Mouse (Mus musculus): ENCODE results near the gene Ntrk3.

Ntrk3 gene

DNA sequence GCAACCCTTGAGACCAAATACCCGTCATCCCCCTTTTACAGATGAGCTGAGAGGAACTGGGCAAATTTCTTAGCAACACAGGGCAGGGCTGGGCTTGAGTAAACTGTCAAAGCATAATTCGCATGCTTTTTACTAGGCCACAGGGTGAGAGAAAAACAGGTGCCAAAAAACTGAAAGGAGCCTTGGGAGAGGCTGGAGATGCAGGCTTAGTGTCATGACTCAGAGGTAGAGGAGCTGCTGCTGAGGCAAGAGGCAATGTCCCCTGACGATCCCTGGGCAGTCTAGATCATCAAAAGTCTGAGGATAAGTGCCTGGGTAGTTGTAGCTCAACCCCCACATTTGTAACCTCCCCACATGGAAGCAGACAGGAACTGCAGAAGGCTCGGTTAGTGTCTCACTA, 116.7 kb downstream of the Ntrk3 start:
- DNase-seq (ENCODE audit: low spot score) = no peak

DNA sequence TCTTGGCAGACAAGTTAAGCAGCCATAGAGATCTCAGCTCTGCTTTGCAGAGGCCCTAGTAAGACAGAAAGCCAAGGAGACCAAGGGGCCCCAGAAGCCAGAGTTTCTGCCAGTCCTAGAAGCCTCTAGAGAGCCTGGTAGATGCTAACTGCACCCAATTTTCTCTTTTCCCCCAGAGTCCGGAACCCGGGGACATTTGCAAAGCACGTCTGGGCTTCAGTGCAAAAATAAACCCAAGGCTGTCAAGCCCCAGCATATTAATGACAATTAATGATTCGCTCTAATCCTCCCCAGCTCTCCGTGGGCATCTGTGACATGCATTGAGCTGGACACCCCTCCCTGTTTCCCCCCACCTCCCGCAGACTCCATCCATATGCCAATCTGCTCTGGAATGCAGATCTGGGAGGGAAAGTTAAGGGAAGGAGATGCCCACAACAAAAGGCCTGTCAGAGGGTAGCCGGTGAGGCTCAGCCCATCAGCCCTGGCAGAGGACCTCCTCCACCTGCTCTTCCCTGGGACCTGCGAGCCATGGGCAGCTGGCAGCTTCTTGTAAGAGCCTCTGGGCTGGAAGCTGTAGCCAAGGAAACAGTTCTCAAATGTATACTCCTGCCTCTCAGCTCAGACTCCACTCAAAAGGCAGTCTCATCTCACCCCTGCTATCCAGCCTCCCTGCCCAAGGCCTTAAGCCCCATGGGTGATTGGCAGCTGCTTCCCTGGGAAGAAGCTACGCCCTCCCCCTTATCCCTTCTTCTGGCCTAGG, 117.8 kb downstream of the Ntrk3 start:
- peak; percentile 51 for DNase-seq (ENCODE audit: low spot score)

DNA sequence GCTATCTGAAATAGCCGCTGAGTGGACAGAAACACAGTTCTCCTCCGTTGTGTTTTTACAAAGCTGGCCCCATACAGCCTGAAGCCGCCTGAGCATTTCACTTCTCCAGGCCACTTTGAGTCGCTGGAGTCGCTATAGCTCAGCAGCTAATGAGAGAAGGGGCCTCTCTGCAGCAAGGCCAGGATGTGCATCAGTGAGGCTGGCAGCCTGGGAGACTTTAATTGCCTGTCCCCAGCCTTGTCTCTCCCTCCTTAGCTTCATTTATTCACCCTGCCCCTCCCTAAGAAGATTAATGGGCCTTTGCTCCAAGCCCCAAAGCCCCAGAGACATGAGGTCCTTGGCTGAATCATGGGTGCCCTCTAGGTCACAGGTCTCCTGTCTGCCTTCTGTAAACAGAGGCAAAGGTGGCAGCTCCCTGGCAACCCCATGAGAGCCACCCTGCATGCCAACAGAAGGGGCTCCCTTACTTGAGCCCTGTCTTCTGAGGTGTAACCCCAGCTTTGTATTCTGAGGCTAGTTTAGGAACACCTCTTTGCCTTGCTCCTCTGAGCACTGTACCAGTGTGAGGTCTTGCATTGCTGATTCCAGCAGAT, 132.2 kb downstream of the Ntrk3 start:
- peak; percentile 39 for DNase-seq (ENCODE audit: low spot score)

DNA sequence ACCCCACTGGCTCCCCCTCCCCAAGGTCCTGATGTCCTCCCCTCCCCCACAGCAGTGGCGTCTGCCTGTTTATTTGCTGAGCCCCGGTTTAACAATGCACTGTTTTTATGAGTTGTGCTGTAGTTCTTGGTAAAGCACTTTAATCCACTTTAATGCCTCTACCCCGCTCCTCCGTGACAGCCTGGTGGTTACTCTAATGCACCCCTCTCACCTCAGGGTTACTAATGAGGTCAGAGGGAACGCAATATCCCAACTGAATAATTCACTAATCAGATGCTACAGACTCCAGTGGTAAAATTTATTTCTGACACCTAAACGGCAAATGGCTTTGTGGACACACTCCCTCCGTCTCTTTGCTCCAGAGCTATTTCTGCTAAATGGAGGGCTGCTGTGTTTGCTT, 133.9 kb downstream of the Ntrk3 start:
- no peak for DNase-seq (ENCODE audit: low spot score)

DNA sequence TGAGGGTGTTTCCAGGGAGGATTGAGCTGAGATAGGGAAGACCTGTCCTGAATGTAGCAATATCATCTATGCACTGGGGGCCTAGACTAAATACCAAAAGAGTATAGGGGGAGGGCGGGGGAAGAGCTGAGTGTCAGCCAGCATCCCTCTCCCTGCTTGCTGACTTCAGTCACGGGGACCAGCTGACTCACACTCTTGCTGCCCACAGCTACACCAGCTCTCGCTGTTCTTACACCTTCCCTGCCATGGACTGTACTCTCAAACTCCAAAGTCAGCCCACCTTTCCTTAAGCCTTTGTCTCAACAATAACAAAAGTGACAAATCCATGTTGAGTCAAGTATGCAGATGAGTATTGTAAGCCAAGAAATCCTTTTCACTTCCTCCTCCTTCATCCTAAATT, 136.0 kb downstream of the Ntrk3 start:
- no peak for DNase-seq (ENCODE audit: low spot score)

DNA sequence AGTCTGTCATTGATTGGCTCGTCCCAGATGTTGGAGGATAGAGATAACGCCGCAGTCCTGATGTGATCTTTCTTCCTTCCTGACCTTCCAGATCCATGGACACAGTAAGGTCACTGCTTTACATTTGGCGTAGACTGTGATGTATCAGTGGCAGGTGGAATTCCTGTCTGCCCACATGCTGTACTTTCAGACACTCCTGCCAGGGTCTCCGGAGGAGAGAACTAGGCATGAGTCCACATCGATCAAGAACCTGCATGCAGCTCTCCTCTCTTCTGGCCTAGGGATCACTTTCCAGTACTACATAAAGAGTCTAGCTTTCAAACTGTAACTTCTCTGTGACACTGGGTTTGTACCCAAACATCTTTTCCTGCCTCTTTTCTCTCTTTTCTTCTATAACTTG, 136.9 kb downstream of the Ntrk3 start:
- no peak for DNase-seq (ENCODE audit: low spot score)

DNA sequence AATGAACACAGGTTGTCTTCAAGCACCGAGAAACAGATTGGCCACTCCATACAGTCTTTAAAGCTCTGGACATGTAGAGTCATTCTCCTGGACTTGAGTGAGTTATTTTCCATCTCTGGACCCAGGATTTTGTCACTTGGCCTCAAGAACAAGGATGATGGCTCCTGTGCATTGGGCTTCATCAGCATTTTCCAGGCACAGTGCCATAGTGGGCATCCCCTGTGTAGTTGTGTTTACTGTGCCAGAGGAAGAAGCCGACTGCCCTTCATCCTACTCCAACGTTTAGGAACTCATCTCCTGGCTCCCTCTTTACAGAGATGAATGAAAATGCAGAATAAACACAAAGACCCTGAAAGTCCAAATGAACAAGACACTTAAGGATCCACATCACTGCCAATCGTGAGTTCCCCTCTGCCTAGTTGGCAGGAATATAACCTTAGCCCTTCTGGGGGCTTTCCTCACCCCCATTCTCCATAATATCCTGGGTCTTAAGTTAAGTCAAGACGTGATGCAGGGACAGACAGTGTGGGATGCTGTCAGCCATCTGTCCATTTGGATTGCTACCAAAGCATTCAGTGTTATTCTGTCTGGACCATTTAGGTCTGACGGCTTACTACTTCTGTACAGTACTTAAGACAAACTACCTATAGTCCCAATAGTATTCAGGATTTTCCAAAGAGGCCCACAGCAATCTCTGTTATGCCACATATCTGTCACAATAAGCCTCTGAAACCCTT, 137.7 kb downstream of the Ntrk3 start:
- no peak for DNase-seq (ENCODE audit: low spot score)

DNA sequence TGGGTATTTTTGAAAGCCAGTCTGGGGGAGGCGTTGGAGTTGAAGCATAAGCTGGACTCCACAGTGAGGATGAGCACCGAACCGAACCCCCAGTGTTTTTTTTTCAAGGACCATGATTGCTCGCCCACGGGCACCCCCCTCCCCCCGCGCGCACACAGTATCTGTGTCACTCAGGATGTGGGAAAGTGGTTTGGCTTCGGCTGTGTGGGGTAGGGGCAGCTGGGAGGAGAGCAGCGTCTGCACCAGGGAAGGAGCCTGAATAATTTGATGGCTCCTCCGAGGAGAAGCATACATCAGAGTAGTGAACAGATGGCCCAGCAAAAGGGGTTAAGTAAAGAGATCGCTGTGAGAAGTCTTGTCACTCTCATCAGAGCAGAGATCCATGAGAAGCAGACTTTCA, 139.7 kb downstream of the Ntrk3 start:
- DNase-seq (ENCODE audit: low spot score) = no peak

DNA sequence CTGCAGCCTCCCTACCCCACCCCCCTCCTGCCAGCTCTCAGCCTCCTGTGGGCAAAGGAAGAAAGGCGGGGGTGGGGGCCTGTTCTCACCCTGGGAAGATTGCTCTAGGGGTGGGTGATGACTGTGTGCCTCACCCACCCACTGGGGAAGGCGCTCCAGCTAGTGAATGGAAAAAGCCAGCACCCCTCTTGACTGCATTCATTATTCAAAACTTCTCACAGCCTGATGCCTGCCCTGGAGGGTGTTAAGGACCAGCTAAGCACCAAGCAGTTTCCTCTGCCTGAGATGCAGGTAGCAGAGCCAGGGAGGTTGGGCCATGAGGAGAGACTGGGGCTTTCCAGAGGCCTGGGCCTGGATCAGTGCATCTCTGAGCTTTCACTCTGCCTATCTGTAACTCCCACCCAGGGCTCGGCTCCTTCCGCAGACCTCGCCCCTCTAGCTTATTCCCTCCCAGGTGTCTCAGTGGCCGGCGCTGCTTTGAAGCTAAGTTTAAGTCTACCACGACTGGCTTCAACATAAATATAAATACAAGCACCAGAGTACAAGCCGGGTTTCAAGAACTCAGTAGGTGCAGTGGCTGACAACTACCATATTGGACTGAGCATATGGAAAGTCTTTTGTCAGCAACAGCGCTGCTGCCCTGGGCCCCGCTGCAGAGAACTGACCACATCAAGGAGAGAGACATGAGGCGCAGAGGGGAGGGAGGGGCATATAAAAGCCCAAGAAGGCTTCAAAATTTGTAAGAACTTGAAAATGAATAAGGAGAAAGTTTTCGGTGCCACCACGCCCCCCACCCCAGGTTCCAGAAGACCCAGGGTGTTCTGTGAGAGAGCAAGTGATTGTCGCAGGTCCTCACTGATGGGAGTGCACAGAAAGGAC, 140.3 kb downstream of the Ntrk3 start:
- DNase-seq (ENCODE audit: low spot score) = no peak

DNA sequence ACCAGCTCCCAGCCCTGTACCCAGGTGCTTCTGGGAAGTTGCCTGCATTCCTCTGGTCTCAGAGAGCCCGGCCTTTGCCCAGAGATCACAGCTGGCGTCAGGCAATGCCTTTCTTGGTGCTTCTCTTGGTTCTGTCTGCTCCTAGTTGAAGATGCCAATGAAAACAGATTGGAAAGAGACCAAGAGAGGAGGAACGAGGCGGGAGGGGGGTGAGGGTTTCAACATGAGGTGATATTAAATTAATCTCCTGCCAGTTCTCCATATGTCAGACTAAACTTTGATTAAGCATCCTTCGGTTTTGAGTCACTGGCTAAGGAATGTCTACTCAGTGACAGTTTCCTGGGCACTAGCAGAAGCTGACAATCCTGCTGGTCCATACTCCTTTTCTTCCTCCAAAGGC, 141.3 kb downstream of the Ntrk3 start:
- no peak for DNase-seq (ENCODE audit: low spot score)

DNA sequence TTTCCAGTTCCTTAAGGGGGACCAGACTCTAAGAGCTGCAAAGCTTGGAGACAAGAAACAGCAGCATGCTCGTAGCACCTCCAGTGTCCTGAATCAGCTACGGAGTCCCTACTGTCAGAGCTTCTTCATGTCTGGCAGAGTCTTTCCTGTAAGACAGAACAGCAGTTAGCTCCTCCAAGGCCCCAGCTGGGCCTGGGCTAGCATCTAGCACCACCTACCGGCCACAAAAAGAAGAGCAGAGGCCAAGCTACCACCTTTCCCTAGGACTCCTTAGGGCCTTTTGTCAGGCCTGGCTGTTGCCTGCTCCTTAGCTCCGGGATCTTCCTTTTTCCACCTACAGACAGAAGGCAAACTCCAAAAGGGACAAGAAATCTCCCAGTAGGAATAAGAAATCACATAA, 141.9 kb downstream of the Ntrk3 start:
- DNase-seq (ENCODE audit: low spot score) = peak; percentile 83

DNA sequence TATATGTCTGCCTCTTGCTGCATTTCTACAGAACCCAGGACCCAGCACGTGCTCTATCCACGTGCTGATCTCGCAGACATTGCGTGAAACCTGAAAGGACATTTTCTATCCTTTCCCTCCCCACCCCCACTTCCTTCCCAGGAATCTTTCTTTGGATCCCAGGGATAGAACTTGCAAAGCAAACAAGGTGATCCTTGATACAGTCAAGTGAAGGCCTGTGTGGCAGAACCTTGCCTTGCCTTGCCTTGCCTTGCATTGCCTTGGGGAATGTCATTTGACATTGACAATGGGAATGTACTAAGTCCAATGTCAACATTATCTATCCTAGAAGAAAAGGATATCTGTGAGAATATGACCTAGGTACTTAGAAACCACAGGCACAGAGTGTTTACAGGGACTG, 144.9 kb downstream of the Ntrk3 start:
- DNase-seq (ENCODE audit: low spot score) = no peak

DNA sequence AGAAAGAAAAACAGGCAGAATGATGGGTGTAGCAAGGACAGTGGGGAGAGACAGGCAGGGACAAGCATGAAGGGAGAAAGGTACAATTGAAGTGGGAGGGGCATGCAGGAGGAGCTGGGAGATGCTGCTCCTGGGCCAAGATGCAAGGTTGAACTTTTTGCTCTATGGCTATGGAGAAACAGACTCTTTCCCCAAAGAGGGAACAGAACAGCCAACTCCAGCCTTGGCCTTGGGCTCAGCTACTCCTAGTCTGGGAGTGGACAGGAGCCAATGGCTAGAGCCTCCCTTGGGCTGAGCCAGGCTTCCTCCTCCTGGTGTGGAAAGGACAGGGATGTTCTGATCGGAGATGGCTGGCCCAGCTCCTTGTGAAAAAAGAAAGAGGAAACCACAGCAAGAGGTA, 145.6 kb downstream of the Ntrk3 start:
- no peak for DNase-seq (ENCODE audit: low spot score)

DNA sequence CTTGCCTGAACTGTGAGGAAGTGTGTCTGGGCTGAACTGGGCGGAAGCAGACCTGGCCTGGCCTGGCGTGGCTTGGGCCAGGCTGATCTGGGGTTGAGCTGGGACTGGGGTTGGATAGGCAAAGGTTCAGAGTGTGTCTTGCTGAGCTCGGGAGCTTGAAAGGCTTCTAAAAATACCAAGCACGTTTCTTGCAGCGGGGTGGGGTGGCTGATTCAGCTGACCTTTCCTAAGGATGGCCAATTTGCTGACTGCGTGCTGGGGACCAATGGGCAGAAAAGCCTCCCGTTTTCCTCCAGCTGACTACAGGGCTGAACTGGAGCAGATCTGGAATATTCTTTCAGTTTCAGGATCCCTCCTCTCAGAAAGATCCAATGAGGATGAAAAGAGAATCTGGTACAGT, 148.0 kb downstream of the Ntrk3 start:
- no peak for DNase-seq (ENCODE audit: low spot score)

DNA sequence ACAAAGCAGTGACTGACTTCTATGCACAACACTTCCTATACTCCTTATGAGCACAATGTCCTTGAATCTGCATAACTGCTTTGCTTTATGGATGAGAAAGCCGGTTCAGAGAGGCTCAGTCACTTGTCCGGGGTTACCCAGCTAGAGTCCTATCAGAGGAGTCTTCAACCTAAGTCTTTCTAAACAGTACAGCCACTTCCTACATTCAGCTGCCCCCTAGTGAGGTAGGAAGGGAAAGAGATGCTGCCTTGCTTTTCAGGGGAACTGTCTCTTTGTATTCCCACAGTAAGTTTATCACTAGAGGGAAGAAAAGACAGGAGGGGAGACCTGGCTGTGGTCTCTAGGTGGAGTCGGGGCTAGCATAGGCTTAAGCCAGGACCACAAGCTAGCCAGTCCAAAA, 151.0 kb downstream of the Ntrk3 start:
- DNase-seq (ENCODE audit: low spot score) = no peak

DNA sequence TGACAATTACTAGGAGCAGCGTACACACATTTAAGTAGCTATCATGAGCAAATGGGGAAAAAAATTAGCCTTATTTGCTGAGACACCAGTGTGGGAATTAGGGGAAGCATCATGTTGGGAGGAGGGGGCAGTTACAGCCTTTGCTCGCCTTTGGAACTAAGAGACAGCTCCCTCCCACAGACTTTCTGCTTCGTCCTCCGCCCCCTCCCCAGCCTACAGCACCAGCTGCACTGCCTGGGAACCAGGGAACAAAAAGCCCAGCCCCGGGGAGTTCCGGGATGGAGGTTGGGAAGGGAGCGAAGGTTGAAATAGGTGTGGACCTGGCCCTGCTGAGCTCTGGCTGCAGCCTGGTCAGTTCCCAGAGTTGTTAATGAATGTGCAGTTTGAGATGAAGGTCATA, 151.9 kb downstream of the Ntrk3 start:
- no peak for DNase-seq (ENCODE audit: low spot score)

DNA sequence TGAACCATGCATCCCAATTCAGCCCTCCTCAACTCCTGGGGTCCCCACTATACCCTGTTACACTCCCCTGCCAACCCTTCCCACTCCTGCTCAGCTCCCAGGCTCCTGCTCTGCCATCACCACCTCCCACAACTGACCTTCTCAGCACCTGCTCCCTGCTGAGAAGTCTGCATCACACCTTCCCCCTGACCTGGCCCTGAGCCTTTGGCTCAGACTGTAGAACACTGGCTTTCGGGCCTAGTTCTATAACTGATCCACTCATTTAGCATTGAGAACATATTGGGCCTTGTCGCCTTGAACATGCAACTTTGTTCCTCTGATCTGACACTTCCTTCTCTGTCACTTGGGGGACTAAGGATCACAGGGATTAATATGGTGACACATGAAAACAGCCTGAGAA, 152.9 kb downstream of the Ntrk3 start:
- DNase-seq (ENCODE audit: low spot score) = no peak

DNA sequence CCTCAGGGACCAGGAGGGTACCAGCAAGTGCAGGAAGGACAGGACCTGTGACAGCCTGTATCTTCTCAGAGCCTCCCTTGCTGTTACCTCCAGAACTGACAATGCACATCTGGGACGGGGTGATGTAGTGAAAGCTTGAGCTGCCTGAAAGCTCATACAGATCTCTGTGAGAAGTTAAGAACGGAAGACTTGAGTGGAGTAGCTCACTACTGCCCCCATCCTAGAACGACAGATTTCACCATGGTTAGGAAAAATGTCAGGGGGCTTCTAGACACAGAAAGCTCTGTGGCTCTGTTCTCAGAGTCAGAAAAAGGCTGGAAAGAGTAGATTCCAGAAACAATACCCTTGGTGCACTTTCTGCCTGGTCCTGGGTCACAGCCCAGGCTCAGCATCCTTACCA, 153.3 kb downstream of the Ntrk3 start:
- DNase-seq (ENCODE audit: low spot score) = peak; percentile 45

DNA sequence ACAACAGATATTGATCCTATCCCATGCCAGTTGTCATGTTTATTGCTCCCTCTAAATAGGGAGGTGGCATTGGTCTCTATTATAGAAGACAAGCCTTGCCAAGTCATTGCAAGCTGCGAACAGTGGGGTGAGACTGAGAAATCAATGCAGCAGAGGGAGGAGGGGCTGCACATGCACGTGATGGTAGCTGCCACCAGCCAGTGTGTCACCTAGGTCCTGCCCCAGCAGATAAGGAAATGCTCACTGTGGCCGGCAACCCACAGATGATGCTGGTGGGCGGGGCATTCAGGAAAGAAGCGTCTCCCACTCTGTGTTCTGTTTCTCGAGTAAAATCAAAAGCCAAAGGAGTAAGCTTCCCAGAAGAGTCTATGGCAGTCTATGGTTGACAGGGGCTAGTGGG, 154.1 kb downstream of the Ntrk3 start:
- DNase-seq (ENCODE audit: low spot score) = no peak

DNA sequence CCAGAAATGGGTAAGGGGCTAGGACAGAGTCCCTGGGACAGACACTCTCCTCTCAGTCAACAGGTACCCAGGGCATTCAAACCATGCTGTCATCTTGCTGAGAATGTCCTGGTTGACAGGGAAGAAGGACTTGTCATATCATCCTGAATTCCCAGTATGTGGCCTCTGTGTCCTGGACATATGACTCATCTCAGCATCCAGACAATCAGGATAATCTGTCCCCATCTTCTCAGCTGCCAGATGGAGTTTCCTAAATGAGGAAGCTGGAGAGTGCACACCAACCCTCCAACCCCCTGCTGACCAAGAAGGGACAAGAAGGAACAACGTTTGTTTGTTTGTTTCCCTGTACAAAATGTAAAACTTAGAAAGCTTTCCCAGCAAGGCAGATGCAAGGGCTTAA, 156.5 kb downstream of the Ntrk3 start:
- no peak for DNase-seq (ENCODE audit: low spot score)

DNA sequence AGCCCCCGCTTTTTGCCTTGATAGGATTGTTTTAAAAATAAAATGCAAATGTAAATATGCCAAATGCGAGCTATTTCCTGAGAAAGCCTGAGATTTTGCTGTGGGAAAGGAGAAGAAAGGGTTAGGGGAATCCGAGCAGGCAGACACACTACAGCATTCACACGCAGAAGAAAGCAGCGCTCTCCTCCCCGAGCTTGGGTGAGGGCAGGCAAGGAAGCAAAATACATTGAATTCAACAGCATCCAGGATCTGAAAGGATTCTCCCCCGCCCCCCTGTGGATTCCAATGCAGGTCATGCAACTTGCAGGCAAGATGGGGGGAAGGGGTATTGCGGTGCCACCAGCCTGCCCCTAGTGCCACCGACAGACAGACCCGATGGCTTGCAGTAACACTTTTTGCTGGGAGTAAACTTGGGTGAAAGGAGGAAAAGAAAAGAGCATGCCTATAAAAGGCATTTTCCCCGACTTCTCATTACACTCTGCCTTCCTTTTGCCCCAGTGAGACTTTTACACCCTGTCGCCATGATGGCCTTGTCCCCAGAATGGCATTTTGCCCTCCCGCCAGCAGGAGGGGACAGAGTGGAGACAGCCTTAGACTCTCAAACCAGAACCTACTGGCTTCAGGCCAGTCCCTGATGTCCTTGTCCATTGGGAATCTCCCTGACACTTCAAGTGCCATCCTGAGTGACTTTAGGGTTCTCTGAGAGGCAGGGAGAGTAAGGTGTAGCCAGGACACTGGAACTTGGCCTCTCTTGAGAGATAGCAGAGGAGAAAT, 158.2 kb downstream of the Ntrk3 start:
- peak; percentile 64 for DNase-seq (ENCODE audit: low spot score)

All from retina, embryonic 14.5 days (tissue).